Mouse (Mus musculus) bone marrow, adult 2 months (tissue): ENCODE results near the gene Smim11. TPM values are rescaled to one million over a fixed set of nuclear protein-coding genes. Genes with fewer than 3 reads are reported as not detected.
A peak's percentile ranks its signal among the peaks of the same experiment; 100 is the strongest.

Experiments
- H3K27ac ChIP-seq: fragments of 200-500 bp; 2 replicates; pipeline ENCODE4 v1.5.1; 2012; ENCODE audit warnings: low read depth, mild to moderate bottlenecking, control low read depth, inconsistent platforms, low read length; ENCODE audit not compliant: control insufficient read depth, poor library complexity, insufficient read depth
- H3K4me1 ChIP-seq: fragments of 200-500 bp; 2 replicates; pipeline ENCODE4 v1.6.1; 2011; ENCODE audit warnings: low read length; ENCODE audit not compliant: control insufficient read depth, insufficient read depth
- H3K4me3 ChIP-seq: fragments of 200-500 bp; replicated peaks from 2 replicates; pipeline ENCODE3; 2011; ENCODE audit warnings: mild to moderate bottlenecking, low read depth, low read length, control low read depth; ENCODE audit not compliant: control insufficient read depth
- CTCF ChIP-seq: fragments of 200-500 bp; IDR thresholded peaks from 2 replicates; pipeline ENCODE4 v1.5.1; 2011; ENCODE audit warnings: low read length, control low read depth; ENCODE audit not compliant: control insufficient read depth, insufficient read depth
- POLR2A ChIP-seq: fragments of 200-500 bp; IDR thresholded peaks from 2 replicates; pipeline ENCODE4 v1.6.1; 2011; ENCODE audit warnings: low read depth, mild to moderate bottlenecking, control low read depth, low read length, borderline replicate concordance; ENCODE audit not compliant: control insufficient read depth
- WGBS: fragments of 180-500 bp; shearing (Covaris S2); methylation state at CpG from one replicate; pipeline ENCODE4 v1.1.7; 2018; 5-methylcytosine and 5-hydroxymethylcytosine counted together
- polyA plus RNA-seq: library from polyadenylated mRNA; stranded (reverse); fragments of >200 nt; gene quantifications from 2 replicates; pipeline ENCODE4 v1.2.4, GENCODE M21; 2011; ENCODE audit warnings: low replicate concordance; ENCODE audit not compliant: missing spikeins, insufficient read depth, insufficient read length

Gene Smim11
- polyA plus RNA-seq, 1 experiment, result 64.0 TPM

DNA sequence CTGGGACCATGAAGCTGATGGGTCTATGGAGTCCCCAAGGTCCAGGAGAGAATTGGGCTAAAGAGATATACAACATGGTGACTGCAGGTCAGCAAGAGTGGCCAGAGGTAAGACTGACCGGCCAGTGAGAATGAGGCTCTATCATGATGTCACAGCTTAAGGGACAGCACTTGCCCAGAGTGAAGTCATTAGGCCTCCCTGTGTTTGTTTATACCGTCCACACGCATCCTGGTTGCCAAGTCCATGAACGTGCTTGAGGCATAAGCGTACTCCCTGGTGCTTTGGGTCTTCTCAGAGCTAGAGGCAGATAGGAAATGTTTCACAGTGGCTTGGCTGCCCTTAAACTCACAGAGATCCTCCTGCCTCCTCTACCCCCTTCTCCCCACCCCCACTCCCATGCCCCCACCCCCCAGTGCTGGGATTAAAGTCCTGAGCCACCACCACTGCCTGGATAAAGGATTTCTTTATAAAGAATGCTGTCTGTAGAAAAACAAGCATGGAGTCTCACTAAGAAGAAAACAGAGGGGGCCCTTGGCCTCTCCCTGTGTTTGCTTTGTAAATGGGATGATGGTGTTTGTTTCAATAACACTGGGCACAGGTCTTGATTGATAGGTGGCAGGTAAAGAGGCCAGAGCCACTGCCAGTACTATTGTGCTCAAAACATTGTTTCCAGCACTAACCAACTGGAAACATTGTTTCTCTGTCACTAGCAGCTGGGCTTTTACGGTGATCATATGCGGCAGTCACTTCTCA lies 23.4 kb downstream of the Smim11 start:
- H3K27ac ChIP-seq, result no peak overlapping the region
- no peaks in the 10 kb centered on the region for H3K4me1 ChIP-seq
- TF ChIP-seq POLR2A (no peak), CTCF (no peak)
- H3K4me3 ChIP-seq, result no peak overlapping the region
- 89% methylated on average over 7 of the region's 7 CpGs for WGBS

GRCm38 (mm10) chr16:92325062-92325406 lies 23.9 kb downstream of the Smim11 start:
- no peaks in the 10 kb centered on the region for H3K4me1 ChIP-seq
- WGBS, result 65% methylated on average over 1 of the region's 1 CpGs

GRCm38 (mm10) chr16:92327911-92328310 lies 26.8 kb downstream of the Smim11 start:
- TF ChIP-seq CTCF (no peak), POLR2A (no peak)
- no peak overlapping the region for H3K27ac ChIP-seq
- H3K4me1 ChIP-seq, result no peaks in the 10 kb centered on the region
- no peak overlapping the region for H3K4me3 ChIP-seq
- WGBS, result 79% methylated on average over 10 of the region's 10 CpGs

More at GRCm38 (mm10) chr16:92325062-92325406, 23.9 kb downstream of the Smim11 start:
- TF ChIP-seq CTCF, result no peak
- TF ChIP-seq POLR2A, result no peak
- H3K4me3 ChIP-seq, result no peak overlapping the region
- no peak overlapping the region for H3K27ac ChIP-seq

- H3K4me3 ChIP-seq, result no peak overlapping the region
- no peak for TF ChIP-seq POLR2A
- TF ChIP-seq CTCF, result no peak
- WGBS, result 79% methylated on average over 5 of the region's 5 CpGs
- no peak overlapping the region for H3K27ac ChIP-seq
- no peaks in the 10 kb centered on the region for H3K4me1 ChIP-seq
Observed at GRCm38 (mm10) chr16:92330966-92331365, 29.9 kb downstream of the Smim11 start.

DNA sequence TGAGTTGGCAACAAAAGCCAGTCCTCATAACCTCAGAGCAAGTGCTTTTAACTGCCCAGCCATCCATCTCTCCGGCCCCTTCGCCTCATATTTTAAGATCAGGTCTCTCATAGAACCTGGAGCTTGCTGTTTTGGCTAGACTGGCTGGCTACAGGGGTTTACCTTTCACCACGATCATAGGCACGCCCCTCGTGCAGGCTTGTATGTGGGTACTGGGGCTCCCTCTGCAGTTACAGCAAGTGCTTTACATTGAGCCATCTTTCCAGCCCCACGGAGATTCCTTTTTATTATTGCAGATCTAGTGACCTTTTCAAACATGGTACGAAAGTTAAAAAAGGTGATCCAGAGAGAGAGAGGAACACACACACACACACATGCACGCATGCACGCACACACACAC lies 33.5 kb downstream of the Smim11 start:
- no peak for TF ChIP-seq POLR2A
- 54% methylated on average over 9 of the region's 9 CpGs for WGBS
- H3K4me1 ChIP-seq, result no peaks in the 10 kb centered on the region
- H3K27ac ChIP-seq, result no peak overlapping the region
- no peak overlapping the region for H3K4me3 ChIP-seq

- Histone ChIP-seq H3K4me1 (no peaks in the 10 kb centered on the region), H3K27ac (no peak overlapping the region), H3K4me3 (no peak overlapping the region)
- TF ChIP-seq POLR2A (no peak), CTCF (peak; percentile 90)
- WGBS, result 9% methylated on average over 9 of the region's 9 CpGs
Observed at GRCm38 (mm10) chr16:92336280-92336679, 35.2 kb downstream of the Smim11 start.

- WGBS, result 29% methylated on average over 27 of the region's 27 CpGs
- no peak overlapping the region for H3K4me3 ChIP-seq
- H3K4me1 ChIP-seq, result no peaks in the 10 kb centered on the region
- TF ChIP-seq CTCF (peak; percentile 67), POLR2A (no peak)
- no peak overlapping the region for H3K27ac ChIP-seq
Observed at GRCm38 (mm10) chr16:92340612-92341511, 39.8 kb downstream of the Smim11 start.

- WGBS, result 61% methylated on average over 11 of the region's 11 CpGs
- no peak overlapping the region for H3K4me3 ChIP-seq
- TF ChIP-seq POLR2A (no peak), CTCF (no peak)
- H3K27ac ChIP-seq, result no peak overlapping the region
- H3K4me1 ChIP-seq, result no peaks in the 10 kb centered on the region
Observed at GRCm38 (mm10) chr16:92345177-92345576, 44.1 kb downstream of the Smim11 start.
